Mouse (Mus musculus) kidney, adult 2 months (tissue): ENCODE data around the gene Krt75. TPM values are rescaled to one million over a fixed set of nuclear protein-coding genes. Genes with fewer than 3 reads are reported as not detected.
A peak's percentile ranks its signal among the peaks of the same experiment; 100 is the strongest.

Source experiments
- DNase-seq: peaks from one replicate; pipeline ENCODE4 v3.0.0; 2021
- H3K27ac ChIP-seq: fragments of 200-500 bp; 2 replicates; pipeline ENCODE4 v1.5.1; 2012; ENCODE audit warnings: low read depth, low read length, control low read depth, inconsistent platforms; ENCODE audit not compliant: insufficient read depth
- H3K27me3 ChIP-seq: fragments of 200-500 bp; replicated peaks from 2 replicates; pipeline ENCODE4 v1.6.1; 2012; ENCODE audit warnings: mild to moderate bottlenecking, moderate library complexity, low read length, inconsistent platforms; ENCODE audit not compliant: control insufficient read depth, insufficient read depth
- H3K36me3 ChIP-seq: fragments of 200-500 bp; 2 replicates; pipeline ENCODE4 v1.6.1; 2012; ENCODE audit warnings: mild to moderate bottlenecking, moderate library complexity, low read length, inconsistent platforms; ENCODE audit not compliant: control insufficient read depth, insufficient read depth
- H3K4me1 ChIP-seq: fragments of 200-500 bp; 2 replicates; pipeline ENCODE4 v1.6.1; 2011; ENCODE audit warnings: low read length; ENCODE audit not compliant: control insufficient read depth, insufficient read depth
- H3K4me3 ChIP-seq: fragments of 200-500 bp; 2 replicates; pipeline ENCODE4 v1.5.1; 2011; ENCODE audit warnings: mild to moderate bottlenecking, low read depth, low read length, control low read depth; ENCODE audit not compliant: insufficient read depth
- CTCF ChIP-seq: fragments of 200-500 bp; conservative IDR thresholded peaks from 2 replicates; pipeline ENCODE4 v1.5.1; 2011; ENCODE audit warnings: low read depth, mild to moderate bottlenecking, control low read depth, low read length, moderate library complexity, mixed read lengths; ENCODE audit not compliant: insufficient read depth, insufficient read length
- POLR2A ChIP-seq: fragments of 200-500 bp; IDR thresholded peaks from one replicate; pipeline ENCODE4 v1.6.1; 2011; ENCODE audit warnings: low read depth, low read length, control low read depth
- WGBS: fragments of 180-500 bp; shearing (Covaris S2); methylation state at CpG from one replicate; pipeline ENCODE4 v1.1.7; 2018; 5-methylcytosine and 5-hydroxymethylcytosine counted together
- polyA plus RNA-seq: library from polyadenylated mRNA; depleted of rRNA; stranded (reverse); fragments of >200 nt; gene quantifications from 2 replicates; pipeline ENCODE4 v1.2.3, GENCODE M21; 2012

Krt75 gene
- polyA plus RNA-seq, 1 experiment: not detected

- Histone ChIP-seq H3K4me3 (no peak overlapping the region), H3K27ac (no peak overlapping the region), H3K4me1 (no peaks in the 10 kb centered on the region), H3K36me3 (no peaks in the 10 kb centered on the region), H3K27me3 (no peaks in the 10 kb centered on the region)
- WGBS: 49% methylated on average over 7 of the region's 7 CpGs
- no peak for DNase-seq
- peak; percentile 54 for TF ChIP-seq CTCF
- TF ChIP-seq POLR2A: no peak
These were observed 5.9 kb downstream of the Krt75 start for GRCm38 (mm10) chr15:101567780-101568179.

- no peak within 1 kb of the TSS for H3K27ac ChIP-seq
These were observed 10.9 kb downstream of the Krt75 start, which contains the start of gene Krt90 for GRCm38 (mm10) chr15:101562850-101563249. TSS of gene Krt90 (minus strand) at chr15:101562950.

GRCm38 (mm10) chr15:101558034-101558646 is 15.6 kb downstream of the Krt75 start:
- no peak overlapping the region for H3K27ac ChIP-seq
- H3K4me1 ChIP-seq: no peaks in the 10 kb centered on the region
- no peak overlapping the region for H3K4me3 ChIP-seq
- no peaks in the 10 kb centered on the region for H3K27me3 ChIP-seq
- DNase-seq: no peak
- TF ChIP-seq CTCF (no peak), POLR2A (no peak)
- H3K36me3 ChIP-seq: no peaks in the 10 kb centered on the region
- WGBS: 7% methylated on average over 7 of the region's 7 CpGs

More at GRCm38 (mm10) chr15:101562850-101563249, 10.9 kb downstream of the Krt75 start, which contains the start of gene Krt90:
- Histone ChIP-seq H3K27me3 (no peaks in the 10 kb centered on the region), H3K36me3 (no peaks in the 10 kb centered on the region), H3K4me1 (no peaks in the 10 kb centered on the region), H3K4me3 (no peak within 1 kb of the TSS)
- no peak for DNase-seq
- TF ChIP-seq POLR2A: no peak
- no peak for TF ChIP-seq CTCF
- WGBS: 65% methylated on average over 5 of the region's 5 CpGs

- 3% methylated on average over 11 of the region's 11 CpGs for WGBS
- DNase-seq: peak; percentile 12
- no peaks in the 10 kb centered on the region for H3K36me3 ChIP-seq
These were observed 20.5 kb downstream of the Krt75 start for GRCm38 (mm10) chr15:101553169-101553568.

GRCm38 (mm10) chr15:101552188-101552587 is 21.5 kb downstream of the Krt75 start:
- DNase-seq: no peak
- Histone ChIP-seq H3K4me1 (no peaks in the 10 kb centered on the region), H3K36me3 (no peaks in the 10 kb centered on the region), H3K27ac (no peak overlapping the region), H3K4me3 (no peak overlapping the region), H3K27me3 (no peaks in the 10 kb centered on the region)
- 53% methylated on average over 8 of the region's 8 CpGs for WGBS
- TF ChIP-seq POLR2A (no peak), CTCF (no peak)

More at GRCm38 (mm10) chr15:101553169-101553568, 20.5 kb downstream of the Krt75 start:
- Histone ChIP-seq H3K4me1 (no peaks in the 10 kb centered on the region), H3K27me3 (no peaks in the 10 kb centered on the region), H3K4me3 (no peak overlapping the region), H3K27ac (no peak overlapping the region)
- no peak for TF ChIP-seq CTCF
- TF ChIP-seq POLR2A: no peak

- TF ChIP-seq POLR2A: no peak
- no peak for TF ChIP-seq CTCF
- 51% methylated on average over 7 of the region's 7 CpGs for WGBS
- Histone ChIP-seq H3K4me3 (no peak within 1 kb of the TSS), H3K4me1 (no peaks in the 10 kb centered on the region), H3K36me3 (no peaks in the 10 kb centered on the region), H3K27me3 (no peaks in the 10 kb centered on the region), H3K27ac (no peak within 1 kb of the TSS)
- no peak for DNase-seq
These were observed 23.1 kb downstream of the Krt75 start, which contains the start of gene Krt82 for GRCm38 (mm10) chr15:101550567-101550966. TSS of gene Krt82 (minus strand) at chr15:101550667.

- H3K4me1 ChIP-seq: no peaks in the 10 kb centered on the region
- H3K27ac ChIP-seq: no peak overlapping the region
- no peak overlapping the region for H3K4me3 ChIP-seq
- 76% methylated on average over 3 of the region's 3 CpGs for WGBS
- no peak for TF ChIP-seq POLR2A
- no peak for TF ChIP-seq CTCF
- no peaks in the 10 kb centered on the region for H3K27me3 ChIP-seq
- DNase-seq: no peak
- no peaks in the 10 kb centered on the region for H3K36me3 ChIP-seq
These were observed 29.2 kb downstream of the Krt75 start for GRCm38 (mm10) chr15:101544478-101544877.
